Mouse (Mus musculus) stomach, postnatal 0 days (tissue): Measurements from ENCODE around the gene Hoxb9. TPM values are rescaled to one million over a fixed set of nuclear protein-coding genes. Genes with fewer than 3 reads are reported as not detected.
A peak's percentile ranks its signal among the peaks of the same experiment; 100 is the strongest.

Experiments
- ATAC-seq: fragments of 200-750 bp; cut with Nextera tagmentation; 2 replicates; pipeline ENCODE4 v1.8.0; 2017; ENCODE audit not compliant: low FRiP score, low TSS enrichment
- DNase-seq: peaks from one replicate; pipeline ENCODE4 v3.0.0-alpha.2; 2016; ENCODE audit warnings: low spot score
- H3K27ac ChIP-seq: fragments of 300-500 bp; sonication (generic); replicated peaks from 2 replicates; pipeline ENCODE4 v1.5.1; 2014; ENCODE audit warnings: mild to moderate bottlenecking, control low read depth
- H3K27me3 ChIP-seq: fragments of 300-500 bp; sonication (generic); 2 replicates; pipeline ENCODE4 v1.6.1; 2014; ENCODE audit warnings: low read length; ENCODE audit not compliant: control insufficient read depth, insufficient read depth
- H3K36me3 ChIP-seq: fragments of 300-500 bp; sonication (generic); 2 replicates; pipeline ENCODE4 v1.6.1; 2014; ENCODE audit warnings: low read length, mixed read lengths; ENCODE audit not compliant: control insufficient read depth, insufficient read depth
- H3K4me1 ChIP-seq: fragments of 300-500 bp; sonication (generic); replicated peaks from 2 replicates; pipeline ENCODE4 v1.6.1; 2014; ENCODE audit warnings: antibody characterized with exemption; ENCODE audit not compliant: control insufficient read depth, insufficient read depth
- H3K4me2 ChIP-seq: fragments of 300-500 bp; sonication (generic); replicated peaks from 2 replicates; pipeline ENCODE4 v1.6.1; 2014; ENCODE audit warnings: low read depth, mild to moderate bottlenecking, control low read depth, moderate library complexity
- H3K4me3 ChIP-seq: fragments of 300-500 bp; sonication (generic); 2 replicates; pipeline ENCODE4 v1.5.1; 2014; ENCODE audit warnings: low read depth, low read length, control low read depth
- H3K9ac ChIP-seq: fragments of 300-500 bp; sonication (generic); 2 replicates; pipeline ENCODE4 v1.6.1; 2014; ENCODE audit warnings: mild to moderate bottlenecking, low read length, control low read depth, mixed read lengths
- H3K9me3 ChIP-seq: fragments of 300-500 bp; sonication (generic); 2 replicates; pipeline ENCODE4 v1.6.1; 2016; ENCODE audit warnings: low read length; ENCODE audit not compliant: control insufficient read depth
- CTCF ChIP-seq: IDR thresholded peaks from 2 replicates; pipeline ENCODE4 v1.5.1; 2016; ENCODE audit warnings: antibody characterized with exemption, low read depth, mild to moderate bottlenecking, moderate library complexity
- EP300 ChIP-seq: optimal IDR thresholded peaks from 2 replicates; pipeline ENCODE3; 2016; ENCODE audit warnings: antibody characterized with exemption
- WGBS: fragments of 180-500 bp; shearing (Covaris S2); extraction: QIAGEN DNeasy Blood & Tissue Kit; methylation state at CpG from one replicate; pipeline ENCODE4 v1.1.7; 2014; 5-methylcytosine and 5-hydroxymethylcytosine counted together
- polyA plus RNA-seq: library from polyadenylated mRNA; unstranded; fragments of >200 nt; fragmentation: Nextera tagmentation; extraction: Ambion mirVana; gene quantifications from 2 replicates; pipeline ENCODE4 v1.2.1, GENCODE M21; 2015

The Hoxb9 gene
- polyA plus RNA-seq, 1 experiment from 2014 or later: 0.06 TPM

GRCm38 (mm10) chr11:96277151-96278044 is 6.1 kb downstream of the Hoxb9 start:
- Histone ChIP-seq H3K4me1 (no peaks in the 10 kb centered on the region), H3K4me2 (no peak overlapping the region), H3K27me3 (peaks cover 41% of the 10 kb centered on the region), H3K4me3 (no peak overlapping the region), H3K27ac (no peak overlapping the region), H3K9ac (no peak overlapping the region), H3K36me3 (no peaks in the 10 kb centered on the region), H3K9me3 (no peaks in the 10 kb centered on the region)
- TF ChIP-seq EP300 (no peak), CTCF (no peak)
- DNase-seq (no peak), ATAC-seq (no peak)
- 10% methylated on average over 35 of the region's 35 CpGs for WGBS

- ATAC-seq (no peak), DNase-seq (no peak)
- Histone ChIP-seq H3K4me2 (no peak overlapping the region), H3K4me1 (no peaks in the 10 kb centered on the region), H3K9ac (no peak overlapping the region), H3K9me3 (no peaks in the 10 kb centered on the region), H3K4me3 (peak overlapping the region; percentile 10; the same call in 1 of the 2 replicates), H3K36me3 (no peaks in the 10 kb centered on the region), H3K27ac (no peak overlapping the region), H3K27me3 (peaks cover 34% of the 10 kb centered on the region)
- no peak for TF ChIP-seq EP300
- TF ChIP-seq CTCF: no peak
- WGBS: 32% methylated on average over 14 of the region's 14 CpGs
These were observed 7.1 kb downstream of the Hoxb9 start for GRCm38 (mm10) chr11:96278324-96278723.

GRCm38 (mm10) chr11:96278773-96279172 is 7.5 kb downstream of the Hoxb9 start:
- Histone ChIP-seq H3K9me3 (no peaks in the 10 kb centered on the region), H3K27me3 (peaks cover 34% of the 10 kb centered on the region), H3K4me1 (no peaks in the 10 kb centered on the region), H3K4me3 (peak overlapping the region; percentile 10; the same call in 1 of the 2 replicates), H3K9ac (no peak overlapping the region), H3K27ac (no peak overlapping the region), H3K36me3 (no peaks in the 10 kb centered on the region), H3K4me2 (no peak overlapping the region)
- DNase-seq (peak; percentile 89), ATAC-seq (peak; percentile 74)
- WGBS: under 1% methylated on average over 9 of the region's 9 CpGs
- TF ChIP-seq EP300 (no peak), CTCF (peak; percentile 94)

GRCm38 (mm10) chr11:96279421-96280233 is 8.4 kb downstream of the Hoxb9 start:
- DNase-seq (no peak), ATAC-seq (0 out of 2 replicates have a peak, but pooled peaks have one; percentile 42)
- Histone ChIP-seq H3K4me1 (no peaks in the 10 kb centered on the region), H3K9me3 (no peaks in the 10 kb centered on the region), H3K36me3 (no peaks in the 10 kb centered on the region), H3K27me3 (peaks cover 33% of the 10 kb centered on the region), H3K4me2 (0 out of 2 replicates have a peak overlapping the region, but pooled peaks have one; percentile 14), H3K27ac (no peak overlapping the region), H3K9ac (no peak overlapping the region), H3K4me3 (no peak overlapping the region; the same call in 1 of the 2 replicates)
- TF ChIP-seq CTCF (no peak), EP300 (no peak)
- WGBS: 10% methylated on average over 31 of the region's 31 CpGs

- H3K27ac ChIP-seq: no peak overlapping the region
These were observed 9.4 kb downstream of the Hoxb9 start for GRCm38 (mm10) chr11:96280399-96281378.

More at GRCm38 (mm10) chr11:96280399-96281378, 9.4 kb downstream of the Hoxb9 start:
- no peaks in the 10 kb centered on the region for H3K9me3 ChIP-seq
- H3K36me3 ChIP-seq: no peaks in the 10 kb centered on the region
- no peak for TF ChIP-seq CTCF
- no peak for TF ChIP-seq EP300
- no peaks in the 10 kb centered on the region for H3K4me1 ChIP-seq
- ATAC-seq (no peak), DNase-seq (no peak)
- H3K9ac ChIP-seq: no peak overlapping the region
- H3K27me3 ChIP-seq: peaks cover 32% of the 10 kb centered on the region
- H3K4me2 ChIP-seq: 0 out of 2 replicates have a peak overlapping the region, but pooled peaks have one; percentile 14
- no peak overlapping the region for H3K4me3 ChIP-seq
- 34% methylated on average over 8 of the region's 8 CpGs for WGBS
